Mouse (Mus musculus) bone marrow macrophage, adult 2 months (primary cell): ENCODE data around the gene Vps37b.

ENCODE experiments used
- CTCF ChIP-seq: IDR thresholded peaks from 2 replicates; pipeline ENCODE4 v1.5.1; 2012; ENCODE audit warnings: low read depth, mild to moderate bottlenecking, low read length, moderate library complexity
- POLR2A ChIP-seq: IDR thresholded peaks from 2 replicates; pipeline ENCODE4 v1.6.1; 2012; ENCODE audit warnings: mild to moderate bottlenecking, low read depth, low read length, borderline replicate concordance

- TF ChIP-seq CTCF (no peak), POLR2A (no peak)
Measured at GRCm38 (mm10) chr5:123977231-123977630, 54.8 kb downstream of the Vps37b start.
